Mouse (Mus musculus): ENCODE data around the gene Timm29.

Timm29 gene

GRCm38 (mm10) chr9:21592703-21593121 is at the start of gene Timm29, which contains the start of gene Yipf2:
Gene Timm29, plus strand, starts transcription at chr9:21592722.
Gene Yipf2, minus strand, starts transcription at chr9:21592828.
- peak; percentile 92 for DNase-seq

- DNase-seq, result peak; percentile 18
Observed at GRCm38 (mm10) chr9:21545351-21545915, 47.1 kb upstream of the Timm29 start.

- DNase-seq, result peak; percentile 100
Observed at GRCm38 (mm10) chr9:21545916-21546788, 46.4 kb upstream of the Timm29 start.

GRCm38 (mm10) chr9:21546789-21547074 is 45.8 kb upstream of the Timm29 start, which contains the start of gene Carm1:
Gene Carm1, plus strand, starts transcription at chr9:21546894.
- DNase-seq, result peak; percentile 76

- DNase-seq, result peak; percentile 66
Observed at GRCm38 (mm10) chr9:21547075-21547941, 45.2 kb upstream of the Timm29 start.

GRCm38 (mm10) chr9:21551049-21551448 is 41.5 kb upstream of the Timm29 start:
- DNase-seq, result no peak

- DNase-seq, result no peak
Observed at GRCm38 (mm10) chr9:21553607-21554273, 38.8 kb upstream of the Timm29 start.

GRCm38 (mm10) chr9:21555198-21555742 is 37.3 kb upstream of the Timm29 start:
- no peak for DNase-seq

- DNase-seq, result no peak
Observed at GRCm38 (mm10) chr9:21556996-21557395, 35.5 kb upstream of the Timm29 start.

- DNase-seq, result no peak
Observed at GRCm38 (mm10) chr9:21557556-21557955, 35.0 kb upstream of the Timm29 start.

GRCm38 (mm10) chr9:21558366-21558765 is 34.2 kb upstream of the Timm29 start:
- DNase-seq, result no peak

GRCm38 (mm10) chr9:21559151-21559550 is 33.4 kb upstream of the Timm29 start:
- DNase-seq, result no peak

- DNase-seq, result no peak
Observed at GRCm38 (mm10) chr9:21564420-21564819, 28.1 kb upstream of the Timm29 start.

GRCm38 (mm10) chr9:21565004-21565586 is 27.4 kb upstream of the Timm29 start:
- no peak for DNase-seq

- no peak for DNase-seq
Observed at GRCm38 (mm10) chr9:21566538-21566937, 26.0 kb upstream of the Timm29 start.

GRCm38 (mm10) chr9:21567051-21567450 is 25.5 kb upstream of the Timm29 start:
- no peak for DNase-seq

- no peak for DNase-seq
Observed at GRCm38 (mm10) chr9:21568657-21569255, 23.8 kb upstream of the Timm29 start.

- no peak for DNase-seq
Observed at GRCm38 (mm10) chr9:21574012-21574801, 18.3 kb upstream of the Timm29 start.

GRCm38 (mm10) chr9:21575253-21575652 is 17.3 kb upstream of the Timm29 start:
- no peak for DNase-seq

GRCm38 (mm10) chr9:21576286-21576685 is 16.2 kb upstream of the Timm29 start:
- no peak for DNase-seq

- DNase-seq, result no peak
Observed at GRCm38 (mm10) chr9:21578226-21578625, 14.3 kb upstream of the Timm29 start.
